Mouse (Mus musculus) lung, postnatal 0 days (tissue): ENCODE data around the gene Tmem205.

Experiments
- CTCF ChIP-seq: IDR thresholded peaks from 2 replicates; pipeline ENCODE4 v1.5.1; 2016; ENCODE audit warnings: antibody characterized with exemption, mild to moderate bottlenecking
- EP300 ChIP-seq: IDR thresholded peaks from 2 replicates; pipeline ENCODE4 v1.6.1; 2016; ENCODE audit warnings: antibody characterized with exemption, mild to moderate bottlenecking, control low read depth

DNA sequence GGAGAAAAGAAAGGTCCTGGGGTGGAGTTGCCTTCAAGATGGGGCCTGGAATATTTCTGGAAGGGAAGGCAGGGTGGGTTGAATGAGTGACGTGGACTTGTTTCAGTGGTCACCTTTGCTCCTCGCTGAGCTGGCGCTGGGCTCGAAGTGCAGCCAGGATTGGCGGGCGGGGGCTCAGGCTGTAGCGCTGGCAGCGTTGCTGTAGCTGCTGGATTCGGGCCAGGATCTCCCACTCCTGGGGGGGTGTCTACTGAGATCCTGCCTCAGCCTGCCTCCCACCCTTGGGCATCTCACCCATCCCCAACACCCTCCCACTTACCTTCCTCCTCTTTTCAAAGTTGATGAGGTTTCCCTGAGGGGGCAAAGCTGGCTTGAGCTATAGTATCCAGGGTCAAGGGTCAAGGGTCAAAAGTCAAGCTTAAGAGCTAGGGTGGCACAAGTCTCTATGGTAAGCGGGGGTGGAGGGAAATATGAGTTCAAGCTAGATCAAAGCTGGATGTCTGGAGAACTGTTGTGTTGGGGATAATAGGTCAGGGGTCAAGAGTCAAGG, 49.3 kb upstream of the Tmem205 start:
- TF ChIP-seq CTCF (no peak), EP300 (no peak)
